8 mouse cellular contexts compared by ENCODE assay signal in genomic region chr11:120150440-120151112, GRCm38 (mm10). TPM values are rescaled to one million over a fixed set of nuclear protein-coding genes. Genes with fewer than 3 reads are reported as not detected.
DNase-seq lines count a peak whose midpoint lies in the region; ATAC-seq and TF ChIP-seq lines count a peak whose summit lies in the region.

No protein-coding gene starts in this region.

- no peak for TF ChIP-seq CTCF in bone marrow, adult 2 months (IDR thresholded peaks at IDR 0.05; ENCODE audit: control insufficient read depth, insufficient read depth, low read length)
- no peak for TF ChIP-seq CTCF in stomach, postnatal 0 days (IDR thresholded peaks at IDR 0.05; ENCODE audit: low read depth)

- DNase-seq in right cerebral cortex, postnatal 14 days: peak; percentile 47
- DNase-seq in right cerebral cortex, postnatal 36 days (ENCODE audit: low spot score in 2 of 2): no peak
- peak; percentile 55 for DNase-seq in forebrain, embryonic 14.5 days (ENCODE audit: low spot score)
- DNase-seq in kidney, postnatal 4 days: peak; percentile 54 to 68
- DNase-seq in stomach, postnatal 0 days (ENCODE audit: low spot score): no peak
- DNase-seq in cerebellum, adult 11 months: no peak

- no peaks in the 10 kb centered on the region for H3K9me3 ChIP-seq in forebrain, embryonic 14.5 days (replicated peaks; ENCODE audit: control insufficient read depth, low read length)
- no peaks in the 10 kb centered on the region for H3K9me3 ChIP-seq in stomach, postnatal 0 days (ENCODE audit: control insufficient read depth, low read length)

- H3K36me3 ChIP-seq in forebrain, embryonic 14.5 days (ENCODE audit: control insufficient read depth, insufficient read depth, low read length): no peaks in the 10 kb centered on the region
- H3K36me3 ChIP-seq in stomach, postnatal 0 days (ENCODE audit: control insufficient read depth, insufficient read depth, low read length): no peaks in the 10 kb centered on the region

- H3K27ac ChIP-seq in bone marrow, adult 2 months (ENCODE audit: control insufficient read depth, insufficient read depth, low read depth, low read length, poor library complexity): peak overlapping the region; percentile 68
- H3K27ac ChIP-seq in forebrain, embryonic 14.5 days (ENCODE audit: low read depth, low read length): peak overlapping the region; percentile 70
- peak overlapping the region; percentile 83 for H3K27ac ChIP-seq in stomach, postnatal 0 days (replicated peaks)

- H3K27me3 ChIP-seq in forebrain, embryonic 14.5 days (replicated peaks; ENCODE audit: control insufficient read depth, insufficient read depth, low read length): no peaks in the 10 kb centered on the region
- H3K27me3 ChIP-seq in stomach, postnatal 0 days (ENCODE audit: control insufficient read depth, insufficient read depth, low read length): no peaks in the 10 kb centered on the region

- H3K4me2 ChIP-seq in forebrain, embryonic 14.5 days (ENCODE audit: low read length): peak overlapping the region; percentile 78
- peak overlapping the region; percentile 88 for H3K4me2 ChIP-seq in stomach, postnatal 0 days (replicated peaks; ENCODE audit: low read depth)

- WGBS in bone marrow, adult 2 months: under 1% methylated on average over 44 of the region's 44 CpGs
- WGBS in forebrain, embryonic 14.5 days: under 1% methylated on average over 44 of the region's 44 CpGs
- under 1% methylated on average over 44 of the region's 44 CpGs for WGBS in stomach, postnatal 0 days

- ATAC-seq in forebrain, embryonic 14.5 days: peak; percentile 38
- ATAC-seq in megakaryocyte-erythroid progenitor cell, adult 5-6 weeks (replicated peaks; ENCODE audit: low FRiP score, low TSS enrichment, poor library complexity, severe bottlenecking): peak; percentile 27; the same call in 1 of the 2 replicates
- ATAC-seq in stomach, postnatal 0 days (ENCODE audit: low FRiP score, low TSS enrichment): peak; percentile 19; the same call in 1 of the 2 replicates

- H3K9ac ChIP-seq in forebrain, embryonic 14.5 days (ENCODE audit: low read length): peak overlapping the region; percentile 82
- peak overlapping the region; percentile 84 for H3K9ac ChIP-seq in stomach, postnatal 0 days (ENCODE audit: low read length)

- no peak for TF ChIP-seq EP300 in stomach, postnatal 0 days (optimal IDR thresholded peaks at IDR 0.05)

- H3K4me1 ChIP-seq in bone marrow, adult 2 months (ENCODE audit: control insufficient read depth, insufficient read depth, low read length): peaks cover 7% of the 10 kb centered on the region
- H3K4me1 ChIP-seq in forebrain, embryonic 14.5 days (ENCODE audit: control insufficient read depth, insufficient read depth, low read length): peaks cover 14% of the 10 kb centered on the region
- H3K4me1 ChIP-seq in stomach, postnatal 0 days (replicated peaks; ENCODE audit: control insufficient read depth, insufficient read depth): peaks cover 3% of the 10 kb centered on the region; the same call in 1 of the 2 replicates

- TF ChIP-seq POLR2A in bone marrow, adult 2 months (IDR thresholded peaks at IDR 0.05; ENCODE audit: borderline replicate concordance, control insufficient read depth, low read depth, low read length): no peak

- peak overlapping the region; percentile 95 for H3K4me3 ChIP-seq in bone marrow, adult 2 months (replicated peaks; ENCODE audit: control insufficient read depth, low read depth, low read length)
- peak overlapping the region; percentile 87 for H3K4me3 ChIP-seq in forebrain, embryonic 14.5 days (ENCODE audit: low read depth, low read length)
- peak overlapping the region; percentile 81 for H3K4me3 ChIP-seq in stomach, postnatal 0 days (ENCODE audit: low read depth, low read length)

RNA-seq across cellular contexts. Expression of gene Slc38a10, which starts 0.6 kb away (rescaled TPM):
- 23.3 and 37.7 TPM in 2 replicates for polyA plus RNA-seq in bone marrow, adult 2 months (2011; ENCODE audit: insufficient read depth, insufficient read length, low replicate concordance, missing spikeins)
- polyA plus RNA-seq in forebrain, embryonic 14.5 days (2014; fragmentation: Nextera tagmentation; extraction: Ambion mirVana): 53.6 and 72.5 TPM in 2 replicates
- 47.0 and 56.6 TPM in 2 replicates for total RNA-seq in megakaryocyte-erythroid progenitor cell, adult 5-6 weeks (2014; fragmentation: Nextera tagmentation)
- total RNA-seq in megakaryocyte-erythroid progenitor cell, adult 5-6 weeks (2017): 33.2 and 37.4 TPM in 2 replicates
- polyA plus RNA-seq in stomach, postnatal 0 days (2015; fragmentation: Nextera tagmentation; extraction: Ambion mirVana): 40.5 and 42.3 TPM in 2 replicates

RNA-seq across cellular contexts. Expression of gene Ndufaf8, which starts 51.8 kb away (rescaled TPM):
- polyA plus RNA-seq in bone marrow, adult 2 months (2011; ENCODE audit: insufficient read depth, insufficient read length, low replicate concordance, missing spikeins): 27.6 and 30.1 TPM in 2 replicates
- 59.8 and 84.8 TPM in 2 replicates for polyA plus RNA-seq in forebrain, embryonic 14.5 days (2014; fragmentation: Nextera tagmentation; extraction: Ambion mirVana)
- 36.8 and 74.1 TPM in 2 replicates for total RNA-seq in megakaryocyte-erythroid progenitor cell, adult 5-6 weeks (2014; fragmentation: Nextera tagmentation)
- total RNA-seq in megakaryocyte-erythroid progenitor cell, adult 5-6 weeks (2017): 21.2 and 41.9 TPM in 2 replicates
- polyA plus RNA-seq in stomach, postnatal 0 days (2015; fragmentation: Nextera tagmentation; extraction: Ambion mirVana): 84.8 and 84.9 TPM in 2 replicates

RNA-seq across cellular contexts. Expression of gene Tepsin, which starts 52.0 kb away (rescaled TPM):
- 8.6 and 24.6 TPM in 2 replicates for polyA plus RNA-seq in bone marrow, adult 2 months (2011; ENCODE audit: insufficient read depth, insufficient read length, low replicate concordance, missing spikeins)
- polyA plus RNA-seq in forebrain, embryonic 14.5 days (2014; fragmentation: Nextera tagmentation; extraction: Ambion mirVana): 12.4 and 14.6 TPM in 2 replicates
- total RNA-seq in megakaryocyte-erythroid progenitor cell, adult 5-6 weeks (2014; fragmentation: Nextera tagmentation): 12.8 and 24.1 TPM in 2 replicates
- 5.0 and 6.0 TPM in 2 replicates for total RNA-seq in megakaryocyte-erythroid progenitor cell, adult 5-6 weeks (2017)
- 8.3 and 11.5 TPM in 2 replicates for polyA plus RNA-seq in stomach, postnatal 0 days (2015; fragmentation: Nextera tagmentation; extraction: Ambion mirVana)

Comparison
In these comparisons a context has a peak if more than half of its experiments do, and no peak if none do; other contexts are left out.
1. DNase-seq: peak in right cerebral cortex, postnatal 14 days (single experiment), forebrain, embryonic 14.5 days (single experiment) and kidney, postnatal 4 days (2 of 2); none in right cerebral cortex, postnatal 36 days (0 of 2), stomach, postnatal 0 days (single experiment) and cerebellum, adult 11 months (single experiment).
2. Peak in every context shown above with its lines, with median percentiles within 50 percentile points of each other: H3K27ac ChIP-seq, H3K4me3 ChIP-seq and ATAC-seq.